Mouse (Mus musculus) kidney, postnatal 14 days (tissue): Measurements from ENCODE around the gene Rpl32.

ENCODE experiments used
- DNase-seq: peaks from one replicate; pipeline ENCODE4 v3.0.0; 2022; ENCODE audit warnings: mixed read lengths

The Rpl32 gene

GRCm38 (mm10) chr6:115808488-115809231, at the start of gene Rpl32:
Gene Rpl32 (minus strand): TSS chr6:115808747.
- peak; percentile 92 for DNase-seq

GRCm38 (mm10) chr6:115856361-115856745, 47.8 kb upstream of the Rpl32 start:
- DNase-seq = peak; percentile 19

GRCm38 (mm10) chr6:115855733-115856360, 47.3 kb upstream of the Rpl32 start:
- DNase-seq = peak; percentile 28

GRCm38 (mm10) chr6:115854432-115854831, 45.9 kb upstream of the Rpl32 start:
- DNase-seq = peak; percentile 23

GRCm38 (mm10) chr6:115853985-115854384, 45.4 kb upstream of the Rpl32 start:
- no peak for DNase-seq

GRCm38 (mm10) chr6:115853091-115853813, 44.7 kb upstream of the Rpl32 start, which contains the start of the genes Mbd4 and Ift122:
Gene Mbd4 (minus strand): TSS chr6:115853371.
Gene Ift122 (plus strand): TSS chr6:115853470.
- peak; percentile 99 for DNase-seq

- no peak for DNase-seq
Observed at GRCm38 (mm10) chr6:115852446-115853090, 44.0 kb upstream of the Rpl32 start.

- DNase-seq = no peak
Observed at GRCm38 (mm10) chr6:115848598-115849304, 40.2 kb upstream of the Rpl32 start.

- DNase-seq = peak; percentile 73
Observed at GRCm38 (mm10) chr6:115846640-115847411, 38.3 kb upstream of the Rpl32 start.

GRCm38 (mm10) chr6:115845006-115845405, 36.5 kb upstream of the Rpl32 start:
- DNase-seq = no peak

- no peak for DNase-seq
Observed at GRCm38 (mm10) chr6:115838745-115839144, 30.2 kb upstream of the Rpl32 start.

GRCm38 (mm10) chr6:115838161-115838597, 29.6 kb upstream of the Rpl32 start, which contains the start of gene Efcab12:
Gene Efcab12 (minus strand): TSS chr6:115838412.
- DNase-seq = peak; percentile 81

- DNase-seq = no peak
Observed at GRCm38 (mm10) chr6:115833861-115834260, 25.3 kb upstream of the Rpl32 start.

GRCm38 (mm10) chr6:115832152-115832850, 23.8 kb upstream of the Rpl32 start:
- DNase-seq = no peak

- DNase-seq = no peak
Observed at GRCm38 (mm10) chr6:115830779-115831601, 22.4 kb upstream of the Rpl32 start.

- peak; percentile 75 for DNase-seq
Observed at GRCm38 (mm10) chr6:115823850-115824464, 15.4 kb upstream of the Rpl32 start.

GRCm38 (mm10) chr6:115821216-115821993, 12.9 kb upstream of the Rpl32 start:
- no peak for DNase-seq

GRCm38 (mm10) chr6:115818129-115818528, 9.6 kb upstream of the Rpl32 start:
- no peak for DNase-seq
